Mouse (Mus musculus): ENCODE results near the gene Plin3. TPM values are rescaled to one million over a fixed set of nuclear protein-coding genes. Genes with fewer than 3 reads are reported as not detected.

The Plin3 gene
- total RNA-seq, 1 experiment, result 53.9 TPM

GRCm38 (mm10) chr17:56287830-56288229 is 4.8 kb downstream of the Plin3 start:
- Histone ChIP-seq H3K9me3 (ENCODE audit: control insufficient read depth, insufficient read depth, low read depth, low read length) (no peaks in the 10 kb centered on the region), H3K4me1 (ENCODE audit: control insufficient read depth in 2 of 2, insufficient read depth in 2 of 2, low read length in 2 of 2, poor library complexity in 1 of 2) (peaks cover 13 to 39% of the 10 kb centered on the region in 2 experiments), H3K9ac (ENCODE audit: insufficient read depth, low read depth, low read length, poor library complexity, severe bottlenecking) (peak overlapping the region; percentile 47; the same call in 1 of the 2 replicates), H3K27ac (ENCODE audit: insufficient read depth, low read depth, low read length, poor library complexity, severe bottlenecking) (peak overlapping the region; percentile 14; the same call in 1 of the 2 replicates), H3K36me3 (ENCODE audit: control insufficient read depth, insufficient read depth, low read length, poor library complexity, severe bottlenecking) (peaks cover 38% of the 10 kb centered on the region), H3K4me3 (ENCODE audit: insufficient read depth in 1 of 2, low read depth in 1 of 2, low read length in 2 of 2, poor library complexity in 1 of 2, severe bottlenecking in 1 of 2) (peak overlapping the region; percentile 13 to 37; a peak in 2 of 4 replicates)
- DNase-seq (ENCODE audit: low read depth, low spot score), result no peak
- in situ Hi-C loops (cut with MboI; ENCODE audit: low sequenced_read_pairs in 2 of 2, unreplicated experiment in 2 of 2), result no loop called here
- TF ChIP-seq CHD2 (IDR thresholded peaks at IDR 0.05; ENCODE audit: low read depth, low read length), result no peak

GRCm38 (mm10) chr17:56285995-56286394 is 6.7 kb downstream of the Plin3 start:
- TF ChIP-seq CHD2 (IDR thresholded peaks at IDR 0.05; ENCODE audit: low read depth, low read length) (no peak), MAFK (IDR thresholded peaks at IDR 0.05; ENCODE audit: insufficient read depth, low read depth, low read length) (no peak), ZC3H11A (IDR thresholded peaks at IDR 0.05; ENCODE audit: borderline replicate concordance, low read depth, low read length) (no peak)
- H3K9ac ChIP-seq (ENCODE audit: insufficient read depth, low read depth, low read length, poor library complexity, severe bottlenecking), result no peak overlapping the region
- in situ Hi-C loops (cut with MboI; ENCODE audit: low sequenced_read_pairs in 2 of 2, unreplicated experiment in 2 of 2), result no loop called here
- peaks cover 14 to 25% of the 10 kb centered on the region in 2 experiments for H3K4me1 ChIP-seq (ENCODE audit: control insufficient read depth in 2 of 2, insufficient read depth in 2 of 2, low read length in 2 of 2, poor library complexity in 1 of 2)
- peaks cover 47% of the 10 kb centered on the region for H3K36me3 ChIP-seq (ENCODE audit: control insufficient read depth, insufficient read depth, low read length, poor library complexity, severe bottlenecking)
- H3K4me3 ChIP-seq (ENCODE audit: insufficient read depth in 1 of 2, low read depth in 1 of 2, low read length in 2 of 2, poor library complexity in 1 of 2, severe bottlenecking in 1 of 2), result no peak overlapping the region
- DNase-seq (ENCODE audit: low read depth, low spot score), result no peak
- no peak overlapping the region for H3K27ac ChIP-seq (ENCODE audit: insufficient read depth, low read depth, low read length, poor library complexity, severe bottlenecking)
- no peaks in the 10 kb centered on the region for H3K9me3 ChIP-seq (ENCODE audit: control insufficient read depth, insufficient read depth, low read depth, low read length)

- Histone ChIP-seq H3K9ac (ENCODE audit: insufficient read depth, low read depth, low read length, poor library complexity, severe bottlenecking) (no peak overlapping the region), H3K9me3 (ENCODE audit: control insufficient read depth, insufficient read depth, low read depth, low read length) (no peaks in the 10 kb centered on the region), H3K36me3 (ENCODE audit: control insufficient read depth, insufficient read depth, low read length, poor library complexity, severe bottlenecking) (peaks cover 60% of the 10 kb centered on the region), H3K4me1 (ENCODE audit: control insufficient read depth in 2 of 2, insufficient read depth in 2 of 2, low read length in 2 of 2, poor library complexity in 1 of 2) (peaks cover 3 to 31% of the 10 kb centered on the region in 2 experiments; a peak in 3 of 4 replicates), H3K27ac (ENCODE audit: insufficient read depth, low read depth, low read length, poor library complexity, severe bottlenecking) (no peak overlapping the region), H3K4me3 (ENCODE audit: insufficient read depth in 1 of 2, low read depth in 1 of 2, low read length in 2 of 2, poor library complexity in 1 of 2, severe bottlenecking in 1 of 2) (no peak overlapping the region)
- DNase-seq (ENCODE audit: low read depth, low spot score), result no peak
- in situ Hi-C loops (cut with MboI; ENCODE audit: low sequenced_read_pairs in 2 of 2, unreplicated experiment in 2 of 2), result no loop called here
- TF ChIP-seq ZNF384 (IDR thresholded peaks at IDR 0.05; ENCODE audit: low read depth, low read length) (no peak), ZC3H11A (IDR thresholded peaks at IDR 0.05; ENCODE audit: borderline replicate concordance, low read depth, low read length) (no peak), CHD2 (IDR thresholded peaks at IDR 0.05; ENCODE audit: low read depth, low read length) (no peak), HCFC1 (IDR thresholded peaks at IDR 0.05; ENCODE audit: borderline replicate concordance, insufficient read depth, low read length) (no peak), MAFK (IDR thresholded peaks at IDR 0.05; ENCODE audit: insufficient read depth, low read depth, low read length) (no peak)
Measured at GRCm38 (mm10) chr17:56283316-56283715, 9.4 kb downstream of the Plin3 start.

GRCm38 (mm10) chr17:56282802-56283201 is 9.9 kb downstream of the Plin3 start:
- Histone ChIP-seq H3K27ac (ENCODE audit: insufficient read depth, low read depth, low read length, poor library complexity, severe bottlenecking) (no peak overlapping the region), H3K9ac (ENCODE audit: insufficient read depth, low read depth, low read length, poor library complexity, severe bottlenecking) (no peak overlapping the region), H3K9me3 (ENCODE audit: control insufficient read depth, insufficient read depth, low read depth, low read length) (no peaks in the 10 kb centered on the region), H3K4me1 (ENCODE audit: control insufficient read depth in 2 of 2, insufficient read depth in 2 of 2, low read length in 2 of 2, poor library complexity in 1 of 2) (peaks cover 2 to 27% of the 10 kb centered on the region in 2 experiments; a peak in 2 of 4 replicates), H3K4me3 (ENCODE audit: insufficient read depth in 1 of 2, low read depth in 1 of 2, low read length in 2 of 2, poor library complexity in 1 of 2, severe bottlenecking in 1 of 2) (no peak overlapping the region), H3K36me3 (ENCODE audit: control insufficient read depth, insufficient read depth, low read length, poor library complexity, severe bottlenecking) (peaks cover 60% of the 10 kb centered on the region)
- no peak for TF ChIP-seq ZC3H11A (IDR thresholded peaks at IDR 0.05; ENCODE audit: borderline replicate concordance, low read depth, low read length)
- TF ChIP-seq CHD2 (IDR thresholded peaks at IDR 0.05; ENCODE audit: low read depth, low read length), result no peak
- TF ChIP-seq HCFC1 (IDR thresholded peaks at IDR 0.05; ENCODE audit: borderline replicate concordance, insufficient read depth, low read length), result no peak
- TF ChIP-seq MAFK (IDR thresholded peaks at IDR 0.05; ENCODE audit: insufficient read depth, low read depth, low read length), result no peak
- TF ChIP-seq ZNF384 (IDR thresholded peaks at IDR 0.05; ENCODE audit: low read depth, low read length), result no peak
- DNase-seq (ENCODE audit: low read depth, low spot score), result no peak
- in situ Hi-C loops (cut with MboI; ENCODE audit: low sequenced_read_pairs in 2 of 2, unreplicated experiment in 2 of 2), result no loop called here

- in situ Hi-C loops (cut with MboI; ENCODE audit: low sequenced_read_pairs in 2 of 2, unreplicated experiment in 2 of 2), result no loop called here
- H3K9ac ChIP-seq (ENCODE audit: insufficient read depth, low read depth, low read length, poor library complexity, severe bottlenecking), result no peak overlapping the region
- DNase-seq (ENCODE audit: low read depth, low spot score), result no peak
- peaks cover 8 to 19% of the 10 kb centered on the region in 2 experiments; a peak in 3 of 4 replicates for H3K4me1 ChIP-seq (ENCODE audit: control insufficient read depth in 2 of 2, insufficient read depth in 2 of 2, low read length in 2 of 2, poor library complexity in 1 of 2)
- no peak overlapping the region for H3K4me3 ChIP-seq (ENCODE audit: insufficient read depth in 1 of 2, low read depth in 1 of 2, low read length in 2 of 2, poor library complexity in 1 of 2, severe bottlenecking in 1 of 2)
- H3K9me3 ChIP-seq (ENCODE audit: control insufficient read depth, insufficient read depth, low read depth, low read length), result no peaks in the 10 kb centered on the region
- TF ChIP-seq CHD2 (IDR thresholded peaks at IDR 0.05; ENCODE audit: low read depth, low read length), result no peak
- no peak for TF ChIP-seq ZC3H11A (IDR thresholded peaks at IDR 0.05; ENCODE audit: borderline replicate concordance, low read depth, low read length)
- no peak for TF ChIP-seq ZNF384 (IDR thresholded peaks at IDR 0.05; ENCODE audit: low read depth, low read length)
- TF ChIP-seq HCFC1 (IDR thresholded peaks at IDR 0.05; ENCODE audit: borderline replicate concordance, insufficient read depth, low read length), result no peak
- no peak for TF ChIP-seq MAFK (IDR thresholded peaks at IDR 0.05; ENCODE audit: insufficient read depth, low read depth, low read length)
- H3K36me3 ChIP-seq (ENCODE audit: control insufficient read depth, insufficient read depth, low read length, poor library complexity, severe bottlenecking), result peaks cover 50% of the 10 kb centered on the region
- H3K27ac ChIP-seq (ENCODE audit: insufficient read depth, low read depth, low read length, poor library complexity, severe bottlenecking), result no peak overlapping the region; the same call in 1 of the 2 replicates
Measured at GRCm38 (mm10) chr17:56281193-56281592, 11.5 kb downstream of the Plin3 start.
